ENCODE assay signal across 8 mouse cellular contexts in genomic region chr11:98265039-98265438, GRCm38 (mm10).
DNase-seq lines count a peak whose midpoint lies in the region; ATAC-seq and TF ChIP-seq lines count a peak whose summit lies in the region.

No protein-coding gene starts in this region.

- no peak; the same call in 1 of the 2 replicates for TF ChIP-seq CTCF in gastrocnemius, adult 2 months (IDR thresholded peaks at IDR 0.05)
- TF ChIP-seq CTCF in intestine, postnatal 0 days (IDR thresholded peaks at IDR 0.05; ENCODE audit: low read depth) = peak; percentile 91

- no peak overlapping the region for H3K9ac ChIP-seq in intestine, postnatal 0 days (ENCODE audit: low read depth, low read length)
- H3K9ac ChIP-seq in limb, embryonic 14.5 days (ENCODE audit: low read depth, low read length, severe bottlenecking) = no peak overlapping the region

- H3K27ac ChIP-seq in gastrocnemius, adult 2 months = no peak overlapping the region
- H3K27ac ChIP-seq in intestine, postnatal 0 days (ENCODE audit: low read depth, low read length) = no peak overlapping the region; the same call in 1 of the 2 replicates
- H3K27ac ChIP-seq in limb, embryonic 14.5 days (replicated peaks; ENCODE audit: low read depth, low read length) = no peak overlapping the region

- intact Hi-C loops in gastrocnemius, adult 2 months (cut with DNase I) = loop anchor here (1.0 to 5.0 kb wide), 3 partner anchors 80 to 192 kb away; no protein-coding TSS in a partner anchor

- DNase-seq in B cell, adult 2 months = peak; percentile 83 to 85
- peak; percentile 83 for DNase-seq in ZHBTc4 (ENCODE audit: low read depth, low spot score)
- peak; percentile 89 to 94 for DNase-seq in cerebellum, postnatal 4 days (ENCODE audit: low spot score in 2 of 2)
- peak; percentile 74 for DNase-seq in gastrocnemius, adult 2 months
- DNase-seq in limb, embryonic 14.5 days (ENCODE audit: low spot score) = peak; percentile 85
- DNase-seq in retina, adult 2 months (ENCODE audit: low read depth, low spot score) = peak; percentile 60
- DNase-seq in thymus, postnatal 14 days = peak; percentile 70

- no peaks in the 10 kb centered on the region for H3K27me3 ChIP-seq in intestine, postnatal 0 days (replicated peaks; ENCODE audit: control insufficient read depth, insufficient read depth, low read length)
- no peaks in the 10 kb centered on the region for H3K27me3 ChIP-seq in limb, embryonic 14.5 days (ENCODE audit: control insufficient read depth, insufficient read depth, low read length)

- no peak overlapping the region for H3K4me2 ChIP-seq in intestine, postnatal 0 days (replicated peaks; ENCODE audit: low read depth)
- H3K4me2 ChIP-seq in limb, embryonic 14.5 days (replicated peaks; ENCODE audit: low read depth, low read length, severe bottlenecking) = no peak overlapping the region

- TF ChIP-seq POLR2A in limb, embryonic 14.5 days (IDR thresholded peaks at IDR 0.05; ENCODE audit: borderline replicate concordance, extremely low read depth, insufficient read depth, insufficient read length) = no peak

- no peaks in the 10 kb centered on the region for H3K4me1 ChIP-seq in intestine, postnatal 0 days (replicated peaks; ENCODE audit: control insufficient read depth, insufficient read depth, low read length)
- no peaks in the 10 kb centered on the region for H3K4me1 ChIP-seq in limb, embryonic 14.5 days (ENCODE audit: control insufficient read depth, insufficient read depth, low read length)

- no peak for ATAC-seq in intestine, postnatal 0 days
- no peak for ATAC-seq in limb, embryonic 14.5 days (ENCODE audit: low FRiP score, low read depth)

- H3K4me3 ChIP-seq in gastrocnemius, adult 2 months = no peak overlapping the region
- no peak overlapping the region for H3K4me3 ChIP-seq in intestine, postnatal 0 days (ENCODE audit: low read depth, low read length)
- no peak overlapping the region for H3K4me3 ChIP-seq in limb, embryonic 14.5 days (replicated peaks; ENCODE audit: low read length)

- peaks cover 60% of the 10 kb centered on the region for H3K36me3 ChIP-seq in intestine, postnatal 0 days (ENCODE audit: control insufficient read depth, insufficient read depth)
- peaks cover 54% of the 10 kb centered on the region for H3K36me3 ChIP-seq in limb, embryonic 14.5 days (ENCODE audit: control insufficient read depth, insufficient read depth, low read length)

- 2% methylated on average over 2 of the region's 2 CpGs for whole genome bisulfite sequencing in intestine, postnatal 0 days
- 4% methylated on average over 2 of the region's 2 CpGs for WGBS in limb, embryonic 14.5 days

- no peaks in the 10 kb centered on the region for H3K9me3 ChIP-seq in intestine, postnatal 0 days (ENCODE audit: control insufficient read depth)
- H3K9me3 ChIP-seq in limb, embryonic 14.5 days (ENCODE audit: control insufficient read depth, low read length) = no peaks in the 10 kb centered on the region
